Comparison of ENCODE assay signal across 9 mouse cellular contexts in genomic region chr6:122393231-122393881, GRCm38 (mm10). TPM values are rescaled to one million over a fixed set of nuclear protein-coding genes. Genes with fewer than 3 reads are reported as not detected.
DNase-seq lines count a peak whose midpoint lies in the region; ATAC-seq and TF ChIP-seq lines count a peak whose summit lies in the region.
"Had no signal": no experiment of that assay in that cellular context is flagged by ENCODE, and none has a peak within 500 bp of the region (broad histone marks: within the 10 kb centered on the region; RNA-seq: fewer than 3 reads in every experiment).

No protein-coding gene starts in this region.

- peak; percentile 95 for DNase-seq in heart, embryonic 10.5 days (ENCODE audit: low spot score)
- no peak for DNase-seq in heart, adult 18-20 months
- no peak for DNase-seq in stomach, postnatal 0 days (ENCODE audit: low spot score)
- peak; percentile 63 for DNase-seq in limb, embryonic 10.5 days (ENCODE audit: low spot score)
- no peak for DNase-seq in layer of hippocampus, postnatal 14 days (ENCODE audit: low spot score in 2 of 2)
- no peak for DNase-seq in kidney, postnatal 10 days
- DNase-seq: adrenal gland, postnatal 36 days had no signal

- H3K9ac ChIP-seq in stomach, embryonic 15.5 days: no peak overlapping the region
- H3K9ac ChIP-seq in stomach, postnatal 0 days (ENCODE audit: low read length): no peak overlapping the region
- H3K9ac ChIP-seq in stomach, embryonic 16.5 days (ENCODE audit: low read length): no peak overlapping the region

- peak overlapping the region; percentile 79 for H3K27ac ChIP-seq in heart, embryonic 10.5 days
- H3K27ac ChIP-seq in stomach, embryonic 15.5 days: no peak overlapping the region
- no peak overlapping the region for H3K27ac ChIP-seq in stomach, postnatal 0 days (replicated peaks)
- H3K27ac ChIP-seq in limb, embryonic 10.5 days: peak overlapping the region; percentile 64
- H3K27ac ChIP-seq in stomach, embryonic 16.5 days (ENCODE audit: low read length): no peak overlapping the region

- ATAC-seq in stomach, embryonic 15.5 days (ENCODE audit: insufficient read depth, low FRiP score, low read depth): peak; percentile 84
- ATAC-seq in stomach, postnatal 0 days (ENCODE audit: low FRiP score, low TSS enrichment): no peak
- peak; percentile 49; the same call in 1 of the 2 replicates for ATAC-seq in stomach, embryonic 16.5 days (ENCODE audit: insufficient read depth, low FRiP score)

- H3K4me1 ChIP-seq in heart, embryonic 10.5 days: peaks cover 38% of the 10 kb centered on the region
- H3K4me1 ChIP-seq in stomach, embryonic 15.5 days: no peaks in the 10 kb centered on the region
- H3K4me1 ChIP-seq in stomach, postnatal 0 days (replicated peaks; ENCODE audit: control insufficient read depth, insufficient read depth): no peaks in the 10 kb centered on the region
- H3K4me1 ChIP-seq in limb, embryonic 10.5 days: peaks cover 36% of the 10 kb centered on the region
- 0 out of 2 replicates have a peak, but pooled peaks cover 3% of the 10 kb centered on the region for H3K4me1 ChIP-seq in stomach, embryonic 16.5 days (ENCODE audit: control insufficient read depth, insufficient read depth, low read length)

- H3K36me3 ChIP-seq in heart, embryonic 10.5 days: no peaks in the 10 kb centered on the region
- no peaks in the 10 kb centered on the region for H3K36me3 ChIP-seq in stomach, embryonic 15.5 days
- H3K36me3 ChIP-seq in stomach, postnatal 0 days (ENCODE audit: control insufficient read depth, insufficient read depth, low read length): no peaks in the 10 kb centered on the region
- no peaks in the 10 kb centered on the region for H3K36me3 ChIP-seq in limb, embryonic 10.5 days
- H3K36me3 ChIP-seq in stomach, embryonic 16.5 days (ENCODE audit: control insufficient read depth, insufficient read depth, low read length): no peaks in the 10 kb centered on the region

- no peak for TF ChIP-seq EP300 in stomach, postnatal 0 days (optimal IDR thresholded peaks at IDR 0.05)

- H3K27me3 ChIP-seq in heart, embryonic 10.5 days (ENCODE audit: insufficient read depth, poor library complexity, severe bottlenecking): no peaks in the 10 kb centered on the region
- H3K27me3 ChIP-seq in stomach, embryonic 15.5 days (replicated peaks): no peaks in the 10 kb centered on the region
- H3K27me3 ChIP-seq in stomach, postnatal 0 days (ENCODE audit: control insufficient read depth, insufficient read depth, low read length): no peaks in the 10 kb centered on the region
- H3K27me3 ChIP-seq in limb, embryonic 10.5 days (ENCODE audit: low read depth, poor library complexity, severe bottlenecking): no peaks in the 10 kb centered on the region
- no peaks in the 10 kb centered on the region for H3K27me3 ChIP-seq in stomach, embryonic 16.5 days (ENCODE audit: control insufficient read depth, insufficient read depth, low read length)

- H3K9me3 ChIP-seq in heart, embryonic 10.5 days: no peaks in the 10 kb centered on the region
- no peaks in the 10 kb centered on the region for H3K9me3 ChIP-seq in stomach, embryonic 15.5 days
- no peaks in the 10 kb centered on the region for H3K9me3 ChIP-seq in stomach, postnatal 0 days (ENCODE audit: control insufficient read depth, low read length)
- no peaks in the 10 kb centered on the region for H3K9me3 ChIP-seq in limb, embryonic 10.5 days (replicated peaks)
- no peaks in the 10 kb centered on the region for H3K9me3 ChIP-seq in stomach, embryonic 16.5 days (replicated peaks; ENCODE audit: control insufficient read depth, low read length)

- TF ChIP-seq CTCF in stomach, postnatal 0 days (IDR thresholded peaks at IDR 0.05; ENCODE audit: low read depth): no peak

- WGBS in heart, embryonic 10.5 days: 24% methylated on average over 19 of the region's 19 CpGs
- 49% methylated on average over 19 of the region's 19 CpGs for WGBS in stomach, embryonic 15.5 days
- WGBS in stomach, postnatal 0 days: 60% methylated on average over 19 of the region's 19 CpGs
- WGBS in limb, embryonic 10.5 days: 46% methylated on average over 19 of the region's 19 CpGs
- WGBS in stomach, embryonic 16.5 days: 49% methylated on average over 19 of the region's 19 CpGs

- no peak overlapping the region for H3K4me2 ChIP-seq in stomach, embryonic 15.5 days
- H3K4me2 ChIP-seq in stomach, postnatal 0 days (replicated peaks; ENCODE audit: low read depth): no peak overlapping the region
- no peak overlapping the region for H3K4me2 ChIP-seq in stomach, embryonic 16.5 days (ENCODE audit: low read depth, low read length)

- H3K4me3 ChIP-seq in heart, embryonic 10.5 days: peak overlapping the region; percentile 40
- no peak overlapping the region for H3K4me3 ChIP-seq in stomach, embryonic 15.5 days (replicated peaks)
- no peak overlapping the region for H3K4me3 ChIP-seq in stomach, postnatal 0 days (ENCODE audit: low read depth, low read length)
- peak overlapping the region; percentile 17 for H3K4me3 ChIP-seq in limb, embryonic 10.5 days
- H3K4me3 ChIP-seq in stomach, embryonic 16.5 days (replicated peaks; ENCODE audit: low read length): no peak overlapping the region

RNA-seq across cellular contexts. Expression of gene Phc1, which starts 53.0 kb away (rescaled TPM):
- polyA plus RNA-seq in heart, embryonic 10.5 days (2016; fragmentation: Nextera tagmentation; extraction: Ambion mirVana): 15.9 and 21.8 TPM in 2 replicates
- 10 to 100 TPM; 17.8 to 18.6 TPM for total RNA-seq in heart, adult 18-20 months (2021)
- 12.8 and 13.2 TPM in 2 replicates for polyA plus RNA-seq in stomach, embryonic 15.5 days (2015; fragmentation: Nextera tagmentation; extraction: Ambion mirVana)
- polyA plus RNA-seq in stomach, postnatal 0 days (2015; fragmentation: Nextera tagmentation; extraction: Ambion mirVana): 5.3 and 6.1 TPM in 2 replicates
- polyA plus RNA-seq in limb, embryonic 10.5 days (2016; fragmentation: Nextera tagmentation; extraction: Ambion mirVana): 33.6 and 37.4 TPM in 2 replicates
- 10.3 and 11.0 TPM in 2 replicates for polyA plus RNA-seq in stomach, embryonic 16.5 days (2015; fragmentation: Nextera tagmentation; extraction: Ambion mirVana)
- 10 to 100 TPM; 61.8 to 64.9 TPM for total RNA-seq in layer of hippocampus, postnatal 14 days (2021)

Comparison
In these comparisons a context has a peak if more than half of its experiments do, and no peak if none do; other contexts are left out.
1. DNase-seq: peak in heart, embryonic 10.5 days (single experiment) and limb, embryonic 10.5 days (single experiment); none in heart, adult 18-20 months (0 of 2), stomach, postnatal 0 days (single experiment), layer of hippocampus, postnatal 14 days (0 of 2) and kidney, postnatal 10 days (single experiment).
2. H3K27ac ChIP-seq: peak in heart, embryonic 10.5 days (single experiment) and limb, embryonic 10.5 days (single experiment); none in stomach, embryonic 15.5 days (single experiment), stomach, postnatal 0 days (single experiment) and stomach, embryonic 16.5 days (single experiment).
3. H3K4me3 ChIP-seq: peak in heart, embryonic 10.5 days (single experiment) and limb, embryonic 10.5 days (single experiment); none in stomach, embryonic 15.5 days (single experiment), stomach, postnatal 0 days (single experiment) and stomach, embryonic 16.5 days (single experiment).